9 mouse cellular contexts compared by ENCODE assay signal in genomic region chr13:71961891-71962660, GRCm38 (mm10). TPM values are rescaled to one million over a fixed set of nuclear protein-coding genes. Genes with fewer than 3 reads are reported as not detected.
DNase-seq lines count a peak whose midpoint lies in the region; ATAC-seq lines count a peak whose summit lies in the region.
"Had no signal": no experiment of that assay in that cellular context is flagged by ENCODE, and none has a peak within 500 bp of the region (broad histone marks: within the 10 kb centered on the region; RNA-seq: fewer than 3 reads in every experiment).

No protein-coding gene starts in this region.

- H3K4me1 ChIP-seq in lung, embryonic 16.5 days (replicated peaks; ENCODE audit: control insufficient read depth, insufficient read depth, low read length): peaks cover 5% of the 10 kb centered on the region
- peaks cover 27% of the 10 kb centered on the region for H3K4me1 ChIP-seq in forebrain, embryonic 13.5 days
- peaks cover 44% of the 10 kb centered on the region for H3K4me1 ChIP-seq in limb, embryonic 10.5 days
- peaks cover 18% of the 10 kb centered on the region for H3K4me1 ChIP-seq in stomach, embryonic 16.5 days (ENCODE audit: control insufficient read depth, insufficient read depth, low read length)

- 2% methylated on average over 25 of the region's 25 CpGs for WGBS in lung, embryonic 16.5 days
- under 1% methylated on average over 25 of the region's 25 CpGs for WGBS in forebrain, embryonic 13.5 days
- under 1% methylated on average over 25 of the region's 25 CpGs for WGBS in limb, embryonic 10.5 days
- WGBS in stomach, embryonic 16.5 days: 4% methylated on average over 25 of the region's 25 CpGs

- no peaks in the 10 kb centered on the region for H3K9me3 ChIP-seq in lung, embryonic 16.5 days (ENCODE audit: control insufficient read depth, low read length)
- H3K9me3 ChIP-seq in forebrain, embryonic 13.5 days (replicated peaks): no peaks in the 10 kb centered on the region
- no peaks in the 10 kb centered on the region for H3K9me3 ChIP-seq in limb, embryonic 10.5 days (replicated peaks)
- no peaks in the 10 kb centered on the region for H3K9me3 ChIP-seq in stomach, embryonic 16.5 days (replicated peaks; ENCODE audit: control insufficient read depth, low read length)

- peak overlapping the region; percentile 25; the same call in 1 of the 2 replicates for H3K4me2 ChIP-seq in lung, embryonic 16.5 days (ENCODE audit: low read depth, low read length)
- H3K4me2 ChIP-seq in forebrain, embryonic 13.5 days: peak overlapping the region; percentile 71; the same call in 1 of the 2 replicates
- peak overlapping the region; percentile 68; the same call in 1 of the 2 replicates for H3K4me2 ChIP-seq in stomach, embryonic 16.5 days (ENCODE audit: low read depth, low read length)

- peak overlapping the region; percentile 89 for H3K9ac ChIP-seq in lung, embryonic 16.5 days (ENCODE audit: low read length)
- H3K9ac ChIP-seq in forebrain, embryonic 13.5 days: no peak overlapping the region
- H3K9ac ChIP-seq in stomach, embryonic 16.5 days (ENCODE audit: low read length): no peak overlapping the region

- no peak for ATAC-seq in lung, embryonic 16.5 days (ENCODE audit: low read depth)
- ATAC-seq in forebrain, embryonic 13.5 days: no peak
- ATAC-seq in stomach, embryonic 16.5 days (ENCODE audit: insufficient read depth, low FRiP score): no peak

- H3K27ac ChIP-seq in lung, embryonic 16.5 days (ENCODE audit: low read length): peak overlapping the region; percentile 86; the same call in 1 of the 2 replicates
- no peak overlapping the region for H3K27ac ChIP-seq in forebrain, embryonic 13.5 days
- no peak overlapping the region for H3K27ac ChIP-seq in limb, embryonic 10.5 days
- H3K27ac ChIP-seq in stomach, embryonic 16.5 days (ENCODE audit: low read length): no peak overlapping the region

- peaks cover 81% of the 10 kb centered on the region for H3K27me3 ChIP-seq in lung, embryonic 16.5 days (ENCODE audit: control insufficient read depth, insufficient read depth, low read depth, low read length)
- peaks cover 97% of the 10 kb centered on the region for H3K27me3 ChIP-seq in forebrain, embryonic 13.5 days
- H3K27me3 ChIP-seq in limb, embryonic 10.5 days (ENCODE audit: low read depth, poor library complexity, severe bottlenecking): peaks cover 98% of the 10 kb centered on the region
- H3K27me3 ChIP-seq in stomach, embryonic 16.5 days (ENCODE audit: control insufficient read depth, insufficient read depth, low read length): peaks cover 81% of the 10 kb centered on the region

- peak overlapping the region; percentile 67 for H3K4me3 ChIP-seq in lung, embryonic 16.5 days (ENCODE audit: low read length)
- H3K4me3 ChIP-seq in forebrain, embryonic 13.5 days: peak overlapping the region; percentile 43
- peak overlapping the region; percentile 56 for H3K4me3 ChIP-seq in limb, embryonic 10.5 days
- H3K4me3 ChIP-seq in stomach, embryonic 16.5 days (replicated peaks; ENCODE audit: low read length): peak overlapping the region; percentile 48

- H3K36me3 ChIP-seq in lung, embryonic 16.5 days (ENCODE audit: control insufficient read depth, insufficient read depth, low read length): no peaks in the 10 kb centered on the region
- H3K36me3 ChIP-seq in forebrain, embryonic 13.5 days (ENCODE audit: poor library complexity, severe bottlenecking): no peaks in the 10 kb centered on the region
- no peaks in the 10 kb centered on the region for H3K36me3 ChIP-seq in limb, embryonic 10.5 days
- H3K36me3 ChIP-seq in stomach, embryonic 16.5 days (ENCODE audit: control insufficient read depth, insufficient read depth, low read length): no peaks in the 10 kb centered on the region

- DNase-seq in lung, postnatal 25 days (ENCODE audit: low spot score): no peak
- peak; percentile 56 for DNase-seq in limb, embryonic 10.5 days (ENCODE audit: low spot score)
- no peak for DNase-seq in thymus, postnatal 25 days
- DNase-seq in testis, postnatal 10 days (ENCODE audit: low spot score): no peak
- DNase-seq in adrenal gland, adult 2 months: no peak

RNA-seq across cellular contexts. Expression of gene Irx1, which starts 1.4 kb away (rescaled TPM):
- polyA plus RNA-seq in lung, embryonic 16.5 days (2015; fragmentation: Nextera tagmentation; extraction: Ambion mirVana): 5.7 and 7.5 TPM in 2 replicates
- 0.38 and 0.50 TPM in 2 replicates for polyA plus RNA-seq in forebrain, embryonic 13.5 days (2015; fragmentation: Nextera tagmentation; extraction: Ambion mirVana)
- not detected in 2 replicates for polyA plus RNA-seq in limb, embryonic 10.5 days (2016; fragmentation: Nextera tagmentation; extraction: Ambion mirVana)
- 0.06 and 0.09 TPM in 2 replicates for polyA plus RNA-seq in stomach, embryonic 16.5 days (2015; fragmentation: Nextera tagmentation; extraction: Ambion mirVana)
- total RNA-seq in adrenal gland, adult 2 months (2021): not detected
- 0.25 TPM in 1 of 2 replicates, not detected in the other for polyA plus RNA-seq in adrenal gland, adult 2 months (2012; rRNA removed)
- polyA plus RNA-seq: small intestine, adult 2 months had no signal
